Mouse (Mus musculus): Measurements from ENCODE around the gene Gm21797. TPM values are rescaled to one million over a fixed set of nuclear protein-coding genes. Genes with fewer than 3 reads are reported as not detected.
"Not testable (repeated sequence)": the region's sequence is repeated elsewhere in the genome, so short reads cannot be mapped to it uniquely, and the experiment has no call there.

Gm21797 gene
- polyA plus RNA-seq (2014; fragmentation: Nextera tagmentation; extraction: Ambion mirVana): not detected in 2 replicates

DNA sequence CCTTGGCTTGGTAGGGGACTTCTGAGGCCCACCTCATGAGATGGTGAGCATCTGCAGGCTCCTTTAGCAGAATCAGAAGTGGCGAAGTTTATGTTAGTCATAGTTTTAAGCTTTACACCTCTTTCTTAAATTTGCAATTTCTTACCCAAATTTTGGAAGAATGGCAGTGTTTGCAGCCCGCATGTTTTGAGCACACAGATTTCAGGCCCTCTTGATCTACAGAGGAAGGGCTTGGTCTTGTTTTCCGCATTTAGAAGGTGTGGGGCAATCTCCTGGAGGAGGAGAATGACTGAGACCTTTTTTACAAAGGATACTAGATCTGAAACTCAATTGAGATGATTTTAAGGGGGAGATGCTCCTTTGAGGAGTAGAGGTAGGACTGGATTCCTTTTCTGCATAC lies at the start of gene Gm21797:
Gene Gm21797 (minus strand): TSS at position 101 of the 400 bp plus-strand sequence.
- not testable (repeated sequence) for H3K36me3 ChIP-seq (ENCODE audit: control insufficient read depth, insufficient read depth, low read length); H3K4me3 ChIP-seq (replicated peaks; ENCODE audit: low read depth, low read length); DNase-seq; ATAC-seq (ENCODE audit: low FRiP score, low TSS enrichment); H3K4me1 ChIP-seq (ENCODE audit: control insufficient read depth, insufficient read depth, low read length); H3K27ac ChIP-seq (replicated peaks; ENCODE audit: low read depth, low read length); H3K27me3 ChIP-seq (ENCODE audit: control insufficient read depth, insufficient read depth, low read length); H3K4me2 ChIP-seq (ENCODE audit: low read length); H3K9ac ChIP-seq (replicated peaks; ENCODE audit: low read length); H3K9me3 ChIP-seq (ENCODE audit: control insufficient read depth, low read length)
- no CpG with 5 or more reads among the region's 3 CpGs for WGBS

DNA sequence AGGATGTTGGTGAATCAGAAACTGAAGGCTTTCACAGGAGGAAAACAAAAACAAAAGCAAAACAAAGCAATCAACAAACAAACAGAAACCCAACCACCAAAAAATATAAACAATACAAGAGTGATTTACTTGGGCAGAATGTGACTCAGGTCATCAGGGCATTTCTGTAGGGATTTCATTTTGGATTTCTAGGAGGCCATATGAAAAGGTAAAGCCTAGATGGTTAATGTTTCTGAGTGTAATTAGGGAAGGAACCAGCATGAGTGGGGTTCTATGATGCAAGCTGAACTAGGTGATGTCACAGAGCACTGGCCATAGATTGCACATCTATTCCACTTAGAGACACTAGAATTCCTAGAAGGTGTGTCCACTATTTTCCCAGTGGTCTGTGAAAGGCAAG lies 29.0 kb upstream of the Gm21797 start, which contains the start of gene Gm20795:
Gene Gm20795 (plus strand): TSS at position 301 of the 400 bp plus-strand sequence.
- H3K4me2 ChIP-seq (ENCODE audit: low read length); H3K36me3 ChIP-seq (ENCODE audit: control insufficient read depth, insufficient read depth, low read length); DNase-seq; H3K27ac ChIP-seq (replicated peaks; ENCODE audit: low read depth, low read length); H3K9me3 ChIP-seq (ENCODE audit: control insufficient read depth, low read length); H3K9ac ChIP-seq (replicated peaks; ENCODE audit: low read length); H3K27me3 ChIP-seq (ENCODE audit: control insufficient read depth, insufficient read depth, low read length); H3K4me1 ChIP-seq (ENCODE audit: control insufficient read depth, insufficient read depth, low read length); H3K4me3 ChIP-seq (replicated peaks; ENCODE audit: low read depth, low read length); ATAC-seq (ENCODE audit: low FRiP score, low TSS enrichment): not testable (repeated sequence)

Other genes with a start within 250 kb of the Gm21797 start
- gene Gm21852, start 123.8 kb downstream of the Gm21797 start, polyA plus RNA-seq (2014; fragmentation: Nextera tagmentation; extraction: Ambion mirVana): not detected in 2 replicates
- gene Gm20795, start 29.1 kb upstream of the Gm21797 start, polyA plus RNA-seq (2014; fragmentation: Nextera tagmentation; extraction: Ambion mirVana): not detected in 2 replicates

Data from midbrain, embryonic 14.5 days (tissue).